Mouse (Mus musculus) activated CD4-positive, CD25-positive, alpha-beta regulatory T cell, adult 4 months (primary cell): ENCODE measurements around the gene Sorcs3. TPM values are rescaled to one million over a fixed set of nuclear protein-coding genes. Genes with fewer than 3 reads are reported as not detected.

Experiments
- ATAC-seq: one replicate; pipeline ENCODE4 v1.8.0; 2017
- polyA plus RNA-seq, 2 experiments: library from polyadenylated mRNA; unstranded; fragments of 100-300 nt; shearing (Covaris generic); gene quantifications; one replicate each; pipeline ENCODE4 v1.2.1; 2017

Gene Sorcs3
- polyA plus RNA-seq, 2 experiments from 2014 or later, result not detected

DNA sequence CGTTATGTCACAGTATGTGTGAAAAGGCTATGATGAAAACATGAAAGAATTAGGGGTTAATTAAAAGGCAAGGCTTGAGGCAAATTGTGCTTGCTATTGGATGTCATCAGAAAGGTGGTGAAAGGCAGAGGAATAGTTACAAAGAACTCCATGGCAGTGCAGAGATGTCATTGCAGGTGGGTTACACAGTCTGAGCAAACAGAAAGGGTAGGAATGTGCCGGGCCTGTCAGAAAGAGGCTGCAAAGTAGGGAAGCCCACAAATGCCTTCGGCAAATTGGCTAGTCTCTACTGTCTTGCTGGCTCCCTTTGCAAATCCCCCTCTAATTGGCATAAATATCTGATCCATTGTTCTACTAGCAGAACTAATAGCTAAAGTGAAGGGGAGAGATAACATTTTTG, 521.2 kb downstream of the Sorcs3 start:
- ATAC-seq, result no peak

- no peak for ATAC-seq
These were observed 521.8 kb downstream of the Sorcs3 start for GRCm38 (mm10) chr19:48727601-48728000.

DNA sequence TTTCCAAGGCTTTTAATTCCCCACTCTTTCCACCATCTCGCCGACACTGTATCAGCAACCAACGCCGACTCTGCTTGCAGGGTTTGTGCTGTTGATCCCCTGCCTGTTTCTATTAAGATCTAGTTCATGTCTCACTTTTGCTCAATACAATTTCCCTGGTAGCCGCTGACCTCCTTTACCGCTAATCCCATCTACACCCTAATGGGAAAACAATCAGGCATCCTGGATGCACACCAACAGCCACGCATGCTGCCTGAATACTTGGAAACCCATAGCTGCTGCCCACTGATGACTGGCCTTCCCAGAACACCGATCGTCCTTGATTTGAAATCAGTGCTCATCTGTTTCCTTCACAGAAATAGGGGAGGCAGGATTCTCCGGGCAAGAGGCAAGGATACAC, 525.9 kb downstream of the Sorcs3 start:
- no peak for ATAC-seq

GRCm38 (mm10) chr19:48734370-48734769, 528.5 kb downstream of the Sorcs3 start:
- ATAC-seq, result no peak

DNA sequence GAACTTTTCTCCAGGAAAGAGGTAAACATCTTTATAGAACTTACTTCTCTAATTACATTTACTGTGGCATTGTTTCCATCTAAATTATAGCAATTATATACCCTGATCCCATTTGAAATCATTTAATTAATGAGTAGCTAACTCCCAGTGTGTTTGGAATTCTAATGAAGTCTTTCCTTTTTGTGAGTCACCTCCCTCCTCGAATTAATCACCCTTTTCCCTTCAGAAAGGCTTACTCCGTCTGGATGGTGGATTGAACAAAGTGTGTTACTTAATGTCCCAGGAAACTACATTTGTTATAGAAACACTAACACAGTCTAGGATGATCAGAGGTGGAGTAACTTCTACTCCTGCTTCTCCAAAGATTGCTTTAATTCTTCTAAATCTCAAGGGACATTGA, 531.7 kb downstream of the Sorcs3 start:
- no peak for ATAC-seq

DNA sequence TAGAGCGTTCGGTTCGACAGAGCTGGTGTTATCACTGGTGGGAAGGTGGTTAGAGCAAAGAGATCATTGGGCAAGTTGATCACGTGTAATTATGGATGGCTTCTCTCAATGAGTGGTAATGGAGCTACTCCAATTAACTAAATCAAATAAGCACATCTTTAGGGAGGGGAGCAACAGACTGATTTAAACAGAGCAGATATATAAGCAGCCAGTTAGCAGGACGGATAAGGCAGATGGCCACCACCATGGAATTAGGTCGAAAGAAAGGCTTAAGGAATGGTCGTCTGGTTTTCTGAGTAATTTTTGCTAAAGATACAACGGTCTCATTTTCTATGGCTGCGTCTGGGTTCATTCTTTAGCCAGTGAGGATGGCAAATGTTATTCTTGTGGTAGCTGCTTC, 549.3 kb downstream of the Sorcs3 start:
- ATAC-seq, result no peak

DNA sequence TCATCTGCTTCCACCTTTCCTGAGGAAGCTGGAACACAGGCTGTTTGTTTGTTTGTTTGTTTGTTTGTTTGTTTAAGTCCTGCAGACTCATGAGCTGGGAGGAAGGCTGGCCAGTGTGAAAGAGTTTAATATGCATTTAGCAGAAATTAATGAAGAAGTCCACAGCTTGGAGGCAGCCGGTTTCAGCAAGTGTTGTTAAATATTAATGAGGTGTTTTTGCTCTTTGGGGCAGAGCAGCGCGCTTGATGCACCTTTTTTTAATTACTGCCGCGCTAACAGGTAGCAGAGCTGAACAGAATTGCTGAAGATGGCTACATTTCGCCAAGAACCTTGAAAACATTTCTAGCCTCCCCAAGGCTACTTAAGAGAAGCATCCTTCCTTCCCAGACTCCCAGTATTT, 551.0 kb downstream of the Sorcs3 start:
- ATAC-seq, result no peak

- no peak for ATAC-seq
These were observed 560.7 kb downstream of the Sorcs3 start for GRCm38 (mm10) chr19:48766524-48766923.

- ATAC-seq, result no peak
These were observed 565.7 kb downstream of the Sorcs3 start for GRCm38 (mm10) chr19:48771565-48771964.

DNA sequence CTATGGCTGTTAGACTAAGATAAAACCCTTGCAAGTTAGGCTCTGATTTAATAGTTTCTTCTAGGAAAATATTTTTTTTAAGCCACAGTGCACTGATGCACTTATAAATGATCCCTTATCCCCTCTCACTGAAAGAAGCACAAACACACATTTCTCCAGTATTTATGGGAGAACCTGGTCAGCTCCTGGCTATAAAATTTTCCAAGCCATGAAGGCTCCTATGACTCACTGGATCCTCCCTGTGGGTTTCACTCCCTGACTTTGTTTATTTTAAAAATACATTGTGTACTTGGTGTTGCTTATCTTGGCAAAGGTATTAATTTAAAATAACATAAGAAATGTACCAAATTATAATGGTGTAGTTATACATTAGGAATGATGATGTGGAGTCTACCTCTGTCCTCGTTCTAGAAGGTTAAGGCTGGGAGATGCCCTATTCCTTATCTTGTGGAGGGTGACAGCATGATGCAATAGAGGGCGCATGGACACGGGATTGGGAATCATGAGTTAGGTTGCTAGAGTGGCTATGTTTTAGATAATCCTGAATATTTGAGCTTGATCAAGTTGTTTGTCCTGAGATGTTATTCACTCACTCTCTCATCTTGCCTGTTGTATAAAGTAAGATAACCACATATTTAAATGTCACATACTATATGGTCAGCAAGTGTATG, 573.4 kb downstream of the Sorcs3 start:
- no peak for ATAC-seq

DNA sequence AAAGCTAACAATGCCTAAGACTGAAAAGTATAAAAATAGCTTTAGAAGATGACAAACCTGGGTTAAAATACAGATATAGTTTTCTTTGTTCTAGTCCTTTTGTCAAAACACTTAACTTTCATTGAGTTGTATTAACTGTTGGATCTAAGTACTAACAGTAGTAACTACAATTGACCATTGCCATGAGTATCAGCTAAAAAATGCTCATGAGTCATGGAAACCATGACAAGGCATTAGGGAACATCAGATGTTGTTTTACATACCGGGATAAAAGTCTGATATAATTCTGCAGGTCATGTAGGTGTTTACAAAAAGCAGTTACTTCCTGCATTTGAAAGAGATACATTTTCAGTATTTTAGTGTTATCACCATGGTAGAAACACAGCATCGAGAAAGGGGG, 575.0 kb downstream of the Sorcs3 start:
- ATAC-seq, result no peak

DNA sequence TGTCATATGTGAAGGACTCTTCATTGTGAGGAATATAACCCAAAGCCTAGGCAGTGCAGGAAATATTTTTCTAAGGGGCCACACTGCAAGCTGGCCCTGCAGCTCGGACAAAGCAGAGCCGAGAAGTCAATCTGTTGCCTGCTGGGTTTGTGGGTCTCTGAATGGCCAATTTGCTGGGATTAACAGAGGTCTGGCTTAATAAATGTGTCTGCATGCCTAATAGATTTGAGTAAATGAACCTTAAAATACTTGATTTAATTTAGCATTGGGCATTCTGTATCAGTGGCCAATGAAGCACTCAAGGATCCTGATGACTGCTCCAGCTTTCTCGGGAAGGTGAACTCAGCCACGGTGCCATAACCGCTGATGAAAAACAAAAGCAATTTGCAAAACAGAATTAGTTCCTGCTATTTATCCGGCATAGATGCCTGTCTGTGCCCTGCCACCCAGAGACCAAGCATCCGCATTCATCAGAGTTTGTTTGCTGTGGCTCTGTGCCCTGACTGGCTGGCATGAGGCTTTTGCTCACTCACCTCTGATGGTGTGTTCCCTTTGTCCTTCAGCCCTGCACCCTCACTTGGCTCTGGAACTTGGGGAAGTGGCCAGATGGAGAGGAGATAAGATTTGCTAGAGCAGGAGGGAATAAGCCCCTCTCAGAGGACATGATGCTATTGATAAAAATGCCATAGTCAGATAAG, 576.3 kb downstream of the Sorcs3 start:
- ATAC-seq, result no peak

DNA sequence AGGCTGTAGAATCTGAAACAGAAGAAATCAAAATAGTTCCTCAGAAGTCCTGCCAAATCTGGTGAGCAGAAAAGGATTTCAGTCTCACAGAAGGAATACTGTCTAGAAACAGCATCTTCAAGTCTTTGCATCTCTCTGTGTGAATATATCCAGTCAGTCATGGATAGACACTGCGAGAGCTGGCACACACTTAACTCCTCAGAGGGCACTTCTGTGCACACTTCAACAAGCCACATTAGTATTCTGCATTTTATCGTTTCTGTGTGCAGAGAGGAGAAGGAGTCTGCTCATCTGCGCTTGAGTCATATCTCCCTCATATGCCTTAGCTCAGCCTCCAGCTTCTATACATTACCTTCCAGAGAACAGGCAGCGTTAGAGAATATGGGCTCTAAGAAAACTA, 581.4 kb downstream of the Sorcs3 start:
- ATAC-seq, result no peak

DNA sequence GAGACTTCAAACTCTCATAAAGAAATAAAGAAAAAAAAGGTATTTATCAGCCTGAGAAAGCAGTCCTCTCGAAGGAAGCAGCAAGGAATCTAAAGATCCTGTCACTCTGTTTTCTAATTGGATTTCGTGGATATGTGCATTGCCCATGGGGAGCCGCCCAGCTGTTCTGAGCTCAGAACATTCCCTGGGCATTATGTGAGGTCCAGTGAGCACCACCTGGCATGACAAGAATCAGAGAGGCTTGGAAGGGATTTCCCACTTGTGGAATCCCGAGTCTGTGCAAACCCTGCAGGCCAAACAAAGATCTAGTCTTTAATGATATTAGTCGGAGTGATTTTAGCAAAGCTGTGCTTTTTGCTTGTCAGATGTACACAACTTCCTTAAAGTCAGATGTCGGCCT, 598.7 kb downstream of the Sorcs3 start:
- no peak for ATAC-seq

DNA sequence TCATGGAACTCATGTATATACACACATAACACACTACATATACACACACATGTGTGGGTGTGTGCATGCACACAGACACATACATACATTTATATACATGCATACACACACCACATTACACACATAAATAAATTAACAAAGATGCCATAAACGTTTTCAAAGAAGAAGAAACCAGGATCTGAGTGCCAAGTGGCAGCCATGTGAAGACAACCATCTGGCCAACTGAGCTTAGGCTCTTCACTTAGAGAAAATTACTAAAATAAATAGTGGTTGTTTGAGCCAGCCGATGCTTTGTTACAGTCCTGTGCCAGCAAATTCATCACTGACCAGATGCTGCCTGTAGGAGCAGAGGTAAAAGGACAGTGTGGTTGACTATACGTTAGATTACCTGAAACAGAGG, 605.7 kb downstream of the Sorcs3 start:
- ATAC-seq, result no peak

DNA sequence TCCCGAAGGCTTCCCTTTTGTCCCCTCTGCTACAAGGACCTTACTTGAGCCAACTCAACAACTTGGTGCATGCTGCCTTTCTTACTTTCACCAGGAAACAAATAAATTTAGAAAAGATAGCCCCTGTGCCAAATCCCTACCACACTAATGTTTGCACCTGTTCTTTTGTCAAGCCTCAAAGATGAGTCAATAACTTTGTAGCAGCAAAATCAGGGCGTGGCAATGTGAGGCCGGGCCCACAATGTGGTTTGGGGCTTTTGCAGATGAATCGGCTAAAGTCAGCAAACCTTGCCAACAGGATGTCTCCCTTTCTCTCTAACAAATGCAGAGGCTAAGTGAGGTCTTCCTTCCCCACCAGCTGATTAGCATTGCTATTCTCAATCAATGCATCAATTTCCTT, 608.0 kb downstream of the Sorcs3 start:
- ATAC-seq, result no peak

DNA sequence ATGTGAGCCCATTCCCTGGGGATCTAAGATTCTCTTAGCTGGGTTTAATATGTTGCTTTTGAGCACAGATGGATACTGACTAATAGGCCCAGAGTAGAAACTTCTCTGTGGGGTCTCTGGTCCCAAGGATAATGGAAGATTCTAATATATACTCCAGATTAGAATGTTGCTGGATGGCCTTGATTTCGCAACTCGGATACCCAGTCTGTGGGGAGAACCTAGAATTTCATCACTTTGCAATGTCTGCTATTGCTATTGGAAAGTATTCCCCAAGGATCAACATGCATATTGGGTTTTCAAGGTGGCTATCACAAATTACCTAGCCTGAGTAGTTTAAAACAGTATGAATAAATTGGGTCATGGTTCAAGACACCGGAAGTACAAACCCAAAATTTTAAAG, 609.2 kb downstream of the Sorcs3 start:
- no peak for ATAC-seq

DNA sequence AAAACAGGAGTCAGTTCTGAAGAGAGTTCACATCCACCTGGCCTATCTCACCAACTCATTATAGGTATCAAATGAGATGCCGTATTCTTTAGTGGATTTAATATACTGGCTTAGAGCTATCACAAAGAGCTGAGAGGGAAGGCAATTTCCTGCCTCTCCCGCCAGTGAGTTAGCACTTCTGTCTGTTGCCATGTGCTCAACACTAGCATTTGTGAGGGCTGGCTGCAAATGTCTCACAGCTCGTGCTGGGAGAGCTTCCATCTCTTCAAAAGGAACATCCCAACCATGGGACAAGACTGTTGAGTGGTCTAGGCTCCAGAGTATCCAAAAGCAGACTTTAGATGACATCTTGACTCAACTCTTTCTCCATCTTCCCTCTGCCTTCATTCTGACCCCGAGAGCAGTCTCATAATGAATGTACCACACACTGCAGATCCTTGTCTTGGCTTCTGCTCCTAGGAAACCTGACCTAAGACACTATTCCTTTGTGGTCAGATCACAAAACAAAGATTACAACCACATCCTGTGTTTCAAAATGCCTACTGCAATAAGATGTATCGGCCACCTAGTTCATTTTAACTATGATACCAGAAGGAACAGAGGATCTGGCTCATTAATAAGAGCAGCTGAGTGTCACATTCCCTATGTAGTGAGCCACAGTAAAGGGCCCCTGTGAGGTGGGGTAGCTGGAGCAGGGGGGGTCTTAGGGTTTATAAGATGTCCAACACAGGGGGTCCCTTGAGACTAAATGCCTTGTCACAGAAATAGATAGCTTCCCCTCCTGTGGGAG, 614.9 kb downstream of the Sorcs3 start:
- ATAC-seq, result no peak

- ATAC-seq, result no peak
These were observed 615.5 kb downstream of the Sorcs3 start for GRCm38 (mm10) chr19:48821283-48821715.

- ATAC-seq, result no peak
These were observed 628.5 kb downstream of the Sorcs3 start for GRCm38 (mm10) chr19:48834342-48834741.

GRCm38 (mm10) chr19:48839418-48839817, 633.6 kb downstream of the Sorcs3 start:
- no peak for ATAC-seq

- ATAC-seq, result no peak
These were observed 641.9 kb downstream of the Sorcs3 start for GRCm38 (mm10) chr19:48847700-48848099.

DNA sequence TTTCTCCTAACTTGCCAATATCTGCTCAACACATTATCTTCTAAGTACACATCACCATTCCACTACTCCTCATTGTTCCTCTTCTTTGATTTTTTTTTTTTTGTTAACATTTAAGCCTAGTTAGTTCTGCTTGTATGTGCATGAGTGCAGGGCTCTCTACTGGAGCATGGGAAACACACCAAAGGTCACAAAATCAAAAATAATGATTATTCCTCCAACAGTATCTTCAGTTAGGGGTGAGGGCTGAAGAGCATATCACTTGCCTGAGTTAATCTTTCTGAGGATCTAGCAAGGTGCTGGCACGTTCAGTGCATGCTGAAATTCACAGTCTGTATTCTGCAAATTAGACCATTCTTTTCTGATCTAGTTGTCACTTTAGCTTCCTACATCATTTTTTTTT, 644.6 kb downstream of the Sorcs3 start:
- no peak for ATAC-seq
